Mouse (Mus musculus) T-helper 17 cell (primary cell): Measurements from ENCODE around the gene Trak1.

Experiments used
- in situ Hi-C, 2 experiments: fragments of 300-600 bp; cut with MboI, MseI; formaldehyde crosslinking; loops; 1 replicate in 1 of 2; 2 replicates in 1 of 2; pipeline ENCODE4 v1.15.1; 2025; ENCODE audit warnings: high pct_unique_total_duplicates in 2 of 2

Gene Trak1

GRCm38 (mm10) chr9:121387539-121388272 is 90.4 kb downstream of the Trak1 start:
- in situ Hi-C loops = loop anchor here in 1 of 2 experiments (5.0 kb wide), 1 partner anchor 70 kb away; no protein-coding TSS in a partner anchor

GRCm38 (mm10) chr9:121388273-121388931 is 91.1 kb downstream of the Trak1 start:
- in situ Hi-C loops = loop anchor here in 1 of 2 experiments (5.0 kb wide), 1 partner anchor 69 kb away; no protein-coding TSS in a partner anchor

GRCm38 (mm10) chr9:121389258-121389657 is 92.0 kb downstream of the Trak1 start:
- in situ Hi-C loops = loop anchor here in 1 of 2 experiments (5.0 kb wide), 1 partner anchor 68 kb away; no protein-coding TSS in a partner anchor

- in situ Hi-C loops = no loop called here
Measured at GRCm38 (mm10) chr9:121391898-121392297, 94.6 kb downstream of the Trak1 start.

- in situ Hi-C loops = no loop called here
Measured at GRCm38 (mm10) chr9:121392427-121392826, 95.1 kb downstream of the Trak1 start.

- in situ Hi-C loops = no loop called here
Measured at GRCm38 (mm10) chr9:121393104-121393503, 95.8 kb downstream of the Trak1 start.

- in situ Hi-C loops = no loop called here
Measured at GRCm38 (mm10) chr9:121394882-121395281, 97.6 kb downstream of the Trak1 start.

- in situ Hi-C loops = no loop called here
Measured at GRCm38 (mm10) chr9:121395812-121396211, 98.5 kb downstream of the Trak1 start.

GRCm38 (mm10) chr9:121398100-121398760 is 100.9 kb downstream of the Trak1 start:
- in situ Hi-C loops = no loop called here

GRCm38 (mm10) chr9:121398761-121399160 is 101.5 kb downstream of the Trak1 start:
- in situ Hi-C loops = no loop called here

GRCm38 (mm10) chr9:121400608-121401007 is 103.3 kb downstream of the Trak1 start:
- in situ Hi-C loops = no loop called here

GRCm38 (mm10) chr9:121403157-121403671 is 105.9 kb downstream of the Trak1 start:
- in situ Hi-C loops = no loop called here

GRCm38 (mm10) chr9:121403699-121404098 is 106.4 kb downstream of the Trak1 start:
- in situ Hi-C loops = no loop called here

GRCm38 (mm10) chr9:121405088-121405681 is 107.9 kb downstream of the Trak1 start:
- in situ Hi-C loops = no loop called here

- in situ Hi-C loops = no loop called here
Measured at GRCm38 (mm10) chr9:121405792-121406191, 108.5 kb downstream of the Trak1 start.

GRCm38 (mm10) chr9:121414237-121414636 is 116.9 kb downstream of the Trak1 start:
- in situ Hi-C loops = no loop called here

- in situ Hi-C loops = no loop called here
Measured at GRCm38 (mm10) chr9:121415626-121416241, 118.4 kb downstream of the Trak1 start.

- in situ Hi-C loops = no loop called here
Measured at GRCm38 (mm10) chr9:121416460-121416859, 119.2 kb downstream of the Trak1 start.

GRCm38 (mm10) chr9:121416872-121417637 is 119.8 kb downstream of the Trak1 start:
- in situ Hi-C loops = no loop called here

- in situ Hi-C loops = no loop called here
Measured at GRCm38 (mm10) chr9:121419011-121419410, 121.7 kb downstream of the Trak1 start.
